Mouse (Mus musculus) small intestine, adult 2 months (tissue): Measurements from ENCODE around the gene Gm3415. TPM values are rescaled to one million over a fixed set of nuclear protein-coding genes. Genes with fewer than 3 reads are reported as not detected.

Experiments
- H3K27ac ChIP-seq: fragments of 200-500 bp; 2 replicates; pipeline ENCODE4 v1.5.1; 2012; ENCODE audit warnings: low read depth, low read length, control low read depth, inconsistent platforms; ENCODE audit not compliant: insufficient read depth
- H3K27me3 ChIP-seq: fragments of 200-500 bp; 2 replicates; pipeline ENCODE4 v1.6.1; 2012; ENCODE audit warnings: mild to moderate bottlenecking, moderate library complexity, low read length, inconsistent platforms; ENCODE audit not compliant: control insufficient read depth, insufficient read depth
- H3K36me3 ChIP-seq: fragments of 200-500 bp; 2 replicates; pipeline ENCODE4 v1.6.1; 2012; ENCODE audit warnings: mild to moderate bottlenecking, low read length, control low read depth, inconsistent platforms; ENCODE audit not compliant: control insufficient read depth, insufficient read depth
- H3K4me1 ChIP-seq: fragments of 200-500 bp; 2 replicates; pipeline ENCODE4 v1.6.1; 2012; ENCODE audit warnings: low read length, inconsistent platforms, mixed read lengths; ENCODE audit not compliant: control insufficient read depth, insufficient read depth, insufficient read length
- H3K4me3 ChIP-seq: fragments of 200-500 bp; 2 replicates; pipeline ENCODE4 v1.5.1; 2012; ENCODE audit warnings: low read depth, mild to moderate bottlenecking, control low read depth, inconsistent platforms, low read length, moderate library complexity
- CTCF ChIP-seq: fragments of 200-500 bp; IDR thresholded peaks from 2 replicates; pipeline ENCODE4 v1.5.1; 2012; ENCODE audit warnings: low read depth, mild to moderate bottlenecking, control low read depth, inconsistent platforms, low read length, moderate library complexity, mixed read lengths; ENCODE audit not compliant: insufficient replicate concordance, insufficient read length; ENCODE audit errors: extremely low read depth
- POLR2A ChIP-seq: fragments of 200-500 bp; IDR thresholded peaks from 2 replicates; pipeline ENCODE4 v1.6.1; 2012; ENCODE audit warnings: low read depth, mild to moderate bottlenecking, control low read depth, inconsistent platforms, low read length, moderate library complexity
- whole genome bisulfite sequencing: fragments of 180-500 bp; shearing (Covaris S2); methylation state at CpG from one replicate; pipeline ENCODE4 v1.1.7; 2018; 5-methylcytosine and 5-hydroxymethylcytosine counted together
- polyA plus RNA-seq: library from polyadenylated mRNA; depleted of rRNA; stranded (reverse); fragments of >200 nt; gene quantifications from 2 replicates; pipeline ENCODE4 v1.2.3, GENCODE M21; 2012; rRNA removed

The Gm3415 gene
- polyA plus RNA-seq, 1 experiment: not detected

GRCm38 (mm10) chr5:146607816-146608215 lies 51.9 kb downstream of the Gm3415 start:
- 77% methylated on average over 5 of the region's 5 CpGs for WGBS
- Histone ChIP-seq H3K36me3 (no peaks in the 10 kb centered on the region), H3K4me1 (no peaks in the 10 kb centered on the region), H3K27me3 (no peaks in the 10 kb centered on the region), H3K4me3 (no peak overlapping the region), H3K27ac (no peak overlapping the region)
- TF ChIP-seq POLR2A (no peak), CTCF (no peak)

Other genes starting within 250 kb of the Gm3415 start
- gene Wasf3, start 171.2 kb upstream of the Gm3415 start, polyA plus RNA-seq: 0.86 and 1.1 TPM in 2 replicates
- not detected in 2 replicates for gene Gm6408, start 74.2 kb upstream of the Gm3415 start, polyA plus RNA-seq
- not detected in 2 replicates for gene Gm6370, start 64.8 kb upstream of the Gm3415 start, polyA plus RNA-seq
- gene 4930449I24Rik, start 53.7 kb upstream of the Gm3415 start, polyA plus RNA-seq: not detected in 2 replicates
- not detected in 2 replicates for gene Gm3402, start 42.0 kb upstream of the Gm3415 start, polyA plus RNA-seq
- gene Gm3404, start 30.3 kb upstream of the Gm3415 start, polyA plus RNA-seq: not detected in 2 replicates
- gene Gm3409, start 18.5 kb upstream of the Gm3415 start, polyA plus RNA-seq: not detected in 2 replicates
- gene Gpr12, start 29.1 kb downstream of the Gm3415 start, polyA plus RNA-seq: not detected in 2 replicates
- 5.8 and 16.7 TPM in 2 replicates for gene Usp12, start 238.9 kb downstream of the Gm3415 start, polyA plus RNA-seq